Comparison of ENCODE assay signal across 9 mouse cellular contexts in genomic region chr14:25515924-25516323, GRCm38 (mm10). TPM values are rescaled to one million over a fixed set of nuclear protein-coding genes. Genes with fewer than 3 reads are reported as not detected.
DNase-seq lines count a peak whose midpoint lies in the region; ATAC-seq and TF ChIP-seq lines count a peak whose summit lies in the region.
"Had no signal": no experiment of that assay in that cellular context is flagged by ENCODE, and none has a peak within 500 bp of the region (broad histone marks: within the 10 kb centered on the region; RNA-seq: fewer than 3 reads in every experiment).

No protein-coding gene starts in this region.

- TF ChIP-seq CTCF in forebrain, postnatal 0 days (IDR thresholded peaks at IDR 0.05; ENCODE audit: low read depth) = no peak
- TF ChIP-seq CTCF in lung, postnatal 0 days (IDR thresholded peaks at IDR 0.05) = no peak

- intact Hi-C loops in heart, postnatal 10 days (cut with DNase I) = loop anchor here (2.0 to 5.0 kb wide), 2 partner anchors 49 to 114 kb away; no protein-coding TSS in a partner anchor

- DNase-seq in forebrain, embryonic 14.5 days (ENCODE audit: low spot score) = peak; percentile 37
- DNase-seq in forebrain, postnatal 0 days = no peak
- peak; percentile 30 for DNase-seq in right cerebral cortex, adult 18-20 months
- no peak for DNase-seq in right cerebral cortex, postnatal 36 days (ENCODE audit: low spot score in 2 of 2)
- DNase-seq in heart, postnatal 10 days = peak; percentile 60 to 64
- peak; percentile 52 for DNase-seq in lung, postnatal 0 days (ENCODE audit: low spot score)
- no peak for DNase-seq in urinary bladder, postnatal 36 days (ENCODE audit: low spot score in 2 of 2)
- DNase-seq in embryo, embryonic 10 days (ENCODE audit: low spot score) = no peak

- H3K27me3 ChIP-seq in forebrain, embryonic 14.5 days (replicated peaks; ENCODE audit: control insufficient read depth, insufficient read depth, low read length) = no peaks in the 10 kb centered on the region
- H3K27me3 ChIP-seq in forebrain, postnatal 0 days (ENCODE audit: insufficient read depth, low read length) = no peaks in the 10 kb centered on the region
- H3K27me3 ChIP-seq in lung, postnatal 0 days (replicated peaks; ENCODE audit: insufficient read depth, low read length) = no peaks in the 10 kb centered on the region
- H3K27me3 ChIP-seq: embryonic facial prominence, embryonic 13.5 days had no signal

- no peak overlapping the region for H3K9ac ChIP-seq in forebrain, embryonic 14.5 days (ENCODE audit: low read length)
- no peak overlapping the region for H3K9ac ChIP-seq in forebrain, postnatal 0 days
- no peak overlapping the region for H3K9ac ChIP-seq in lung, postnatal 0 days (replicated peaks; ENCODE audit: low read depth)
- H3K9ac ChIP-seq: embryonic facial prominence, embryonic 13.5 days had no signal

- WGBS in forebrain, embryonic 14.5 days = 32% methylated on average over 9 of the region's 9 CpGs
- WGBS in forebrain, postnatal 0 days = 33% methylated on average over 9 of the region's 9 CpGs
- 28% methylated on average over 9 of the region's 9 CpGs for WGBS in lung, postnatal 0 days

- TF ChIP-seq EP300 in lung, postnatal 0 days (IDR thresholded peaks at IDR 0.05) = peak; percentile 89

- H3K4me1 ChIP-seq in forebrain, embryonic 14.5 days (ENCODE audit: control insufficient read depth, insufficient read depth, low read length) = peaks cover 55% of the 10 kb centered on the region
- peaks cover 18% of the 10 kb centered on the region for H3K4me1 ChIP-seq in forebrain, postnatal 0 days (ENCODE audit: insufficient read depth)
- peaks cover 43% of the 10 kb centered on the region for H3K4me1 ChIP-seq in lung, postnatal 0 days (ENCODE audit: insufficient read depth, low read depth, low read length)

- 0 out of 2 replicates have a peak, but pooled peaks cover 9% of the 10 kb centered on the region for H3K36me3 ChIP-seq in forebrain, embryonic 14.5 days (ENCODE audit: control insufficient read depth, insufficient read depth, low read length)
- H3K36me3 ChIP-seq in forebrain, postnatal 0 days (ENCODE audit: insufficient read depth) = no peaks in the 10 kb centered on the region
- no peaks in the 10 kb centered on the region for H3K36me3 ChIP-seq in lung, postnatal 0 days (ENCODE audit: insufficient read depth, low read length)

- no peak overlapping the region for H3K27ac ChIP-seq in forebrain, embryonic 14.5 days (ENCODE audit: low read depth, low read length)
- no peak overlapping the region for H3K27ac ChIP-seq in forebrain, postnatal 0 days (ENCODE audit: low read depth, low read length)
- H3K27ac ChIP-seq in lung, postnatal 0 days (ENCODE audit: low read length) = peak overlapping the region; percentile 51

- H3K4me2 ChIP-seq in forebrain, embryonic 14.5 days (ENCODE audit: low read length) = no peak overlapping the region
- no peak overlapping the region for H3K4me2 ChIP-seq in forebrain, postnatal 0 days (ENCODE audit: low read depth)
- H3K4me2 ChIP-seq in lung, postnatal 0 days (replicated peaks; ENCODE audit: low read depth, low read length) = 0 out of 2 replicates have a peak overlapping the region, but pooled peaks have one; percentile 1
- H3K4me2 ChIP-seq: embryonic facial prominence, embryonic 13.5 days had no signal

- no peak overlapping the region for H3K4me3 ChIP-seq in forebrain, embryonic 14.5 days (ENCODE audit: low read depth, low read length)
- no peak overlapping the region for H3K4me3 ChIP-seq in forebrain, postnatal 0 days (ENCODE audit: low read depth, low read length)
- no peak overlapping the region for H3K4me3 ChIP-seq in lung, postnatal 0 days (ENCODE audit: low read depth, low read length)
- H3K4me3 ChIP-seq: embryonic facial prominence, embryonic 13.5 days had no signal

- no peak for ATAC-seq in forebrain, embryonic 14.5 days
- ATAC-seq in forebrain, postnatal 0 days = no peak
- ATAC-seq in lung, postnatal 0 days = no peak

- H3K9me3 ChIP-seq in forebrain, embryonic 14.5 days (replicated peaks; ENCODE audit: control insufficient read depth, low read length) = no peaks in the 10 kb centered on the region
- H3K9me3 ChIP-seq in forebrain, postnatal 0 days (ENCODE audit: low read length) = no peaks in the 10 kb centered on the region
- H3K9me3 ChIP-seq in lung, postnatal 0 days (ENCODE audit: low read length) = no peaks in the 10 kb centered on the region
- H3K9me3 ChIP-seq: embryonic facial prominence, embryonic 13.5 days had no signal

RNA-seq across cellular contexts. Expression of gene Zmiz1, which starts 56.9 kb away (rescaled TPM):
- polyA plus RNA-seq in forebrain, embryonic 14.5 days (2014; fragmentation: Nextera tagmentation; extraction: Ambion mirVana) = 37.0 and 43.8 TPM in 2 replicates
- total RNA-seq in forebrain, postnatal 0 days (2014; rRNA removed) = 48.5 and 75.6 TPM in 2 replicates
- polyA plus RNA-seq in forebrain, postnatal 0 days (2015; fragmentation: Nextera tagmentation; extraction: Ambion mirVana) = 27.7 and 38.0 TPM in 2 replicates
- total RNA-seq in heart, postnatal 10 days (2021) = 10 to 100 TPM; 70.9 to 72.0 TPM
- 18.0 and 20.2 TPM in 2 replicates for polyA plus RNA-seq in lung, postnatal 0 days (2015; fragmentation: Nextera tagmentation; extraction: Ambion mirVana)

Comparison
In these comparisons a context has a peak if more than half of its experiments do, and no peak if none do; other contexts are left out.
1. DNase-seq: peak in forebrain, embryonic 14.5 days (single experiment), right cerebral cortex, adult 18-20 months (single experiment), heart, postnatal 10 days (2 of 2) and lung, postnatal 0 days (single experiment); none in forebrain, postnatal 0 days (single experiment), right cerebral cortex, postnatal 36 days (0 of 2), urinary bladder, postnatal 36 days (0 of 2) and embryo, embryonic 10 days (single experiment).